Mouse (Mus musculus) heart, postnatal 4 days (tissue): ENCODE results near the gene Catsperg1. TPM values are rescaled to one million over a fixed set of nuclear protein-coding genes. Genes with fewer than 3 reads are reported as not detected.

ENCODE experiments used
- DNase-seq: peaks from one replicate; pipeline ENCODE4 v3.0.0; 2021
- total RNA-seq, 2 experiments: library from RNA; stranded (reverse); gene quantifications; 2 replicates each; pipeline ENCODE4 v1.2.3; 2021

Catsperg1 gene
- total RNA-seq, 2 experiments from 2014 or later = 0.56 to 0.60 TPM

GRCm38 (mm10) chr7:29134693-29135386, 79.0 kb downstream of the Catsperg1 start, which contains the start of gene Rasgrp4:
Rasgrp4 (plus strand) TSS chr7:29134851.
- peak; percentile 23 for DNase-seq

GRCm38 (mm10) chr7:29134230-29134629, 79.6 kb downstream of the Catsperg1 start:
- DNase-seq = no peak

Other genes starting within 250 kb of the Catsperg1 start
- 100 to 1,000 TPM; 205 to 208 TPM for gene Eif3k, start 232.2 kb downstream of the Catsperg1 start, total RNA-seq
- 1 to 10 TPM; 1.6 to 2.0 TPM for gene Map4k1, start 232.0 kb downstream of the Catsperg1 start, total RNA-seq
- under 1 TPM; 0.10 to 0.88 TPM for gene Ryr1, start 88.9 kb downstream of the Catsperg1 start, total RNA-seq
- gene Rasgrp4, start 79.2 kb downstream of the Catsperg1 start, total RNA-seq = under 1 TPM; 0.79 to 0.86 TPM
- gene Fam98c, start 57.8 kb downstream of the Catsperg1 start, total RNA-seq = 10 to 100 TPM; 13.6 to 14.6 TPM
- gene Ggn, start 43.8 kb downstream of the Catsperg1 start, total RNA-seq = under 1 TPM; 0.24 to 0.54 TPM
- gene Spred3, start 43.6 kb downstream of the Catsperg1 start, total RNA-seq = 1 to 10 TPM; 2.2 to 2.5 TPM
- gene Psmd8, start 33.3 kb downstream of the Catsperg1 start, total RNA-seq = 100 to 1,000 TPM; 184 to 188 TPM
- 1 to 10 TPM; 5.3 to 5.7 TPM for gene Kcnk6, start 18.5 kb upstream of the Catsperg1 start, total RNA-seq
- 10 to 100 TPM; 81.5 to 82.5 TPM for gene Yif1b, start 24.3 kb upstream of the Catsperg1 start, total RNA-seq
- 1 to 10 TPM; 4.4 to 8.1 TPM for gene 2200002D01Rik, start 34.4 kb upstream of the Catsperg1 start, total RNA-seq
- 10 to 100 TPM; 71.2 to 73.7 TPM for gene Spint2, start 67.9 kb upstream of the Catsperg1 start, total RNA-seq
- 10 to 100 TPM; 22.8 to 24.7 TPM for gene Ppp1r14a, start 75.3 kb upstream of the Catsperg1 start, total RNA-seq
- 1 to 10 TPM; 1.2 to 1.8 TPM for gene Dpf1, start 89.9 kb upstream of the Catsperg1 start, total RNA-seq